Mouse (Mus musculus): ENCODE measurements around the gene Gm17606. TPM values are rescaled to one million over a fixed set of nuclear protein-coding genes. Genes with fewer than 3 reads are reported as not detected.

Gm17606 gene
- polyA plus RNA-seq, 1 experiment from 2014 or later = not detected

- no peak overlapping the region for H3K27ac ChIP-seq (replicated peaks; ENCODE audit: low read depth, low read length)
- no peak overlapping the region for H3K9ac ChIP-seq (replicated peaks; ENCODE audit: low read length)
- H3K4me1 ChIP-seq (ENCODE audit: control insufficient read depth, insufficient read depth, low read length) = no peaks in the 10 kb centered on the region
- DNase-seq (ENCODE audit: low spot score) = no peak
- H3K4me3 ChIP-seq (ENCODE audit: low read depth, low read length) = no peak overlapping the region
- WGBS = 77% methylated on average over 11 of the region's 11 CpGs
- H3K36me3 ChIP-seq (replicated peaks; ENCODE audit: control insufficient read depth, insufficient read depth, low read depth, low read length) = peaks cover 13% of the 10 kb centered on the region
- H3K27me3 ChIP-seq (ENCODE audit: control insufficient read depth, insufficient read depth, low read length) = no peaks in the 10 kb centered on the region
- no peak overlapping the region for H3K4me2 ChIP-seq (ENCODE audit: low read depth, low read length)
- no peaks in the 10 kb centered on the region for H3K9me3 ChIP-seq (replicated peaks; ENCODE audit: control insufficient read depth, low read length)
- ATAC-seq (replicated peaks; ENCODE audit: insufficient number of reproducible peaks, low FRiP score, low TSS enrichment, low read depth) = no peak
These were observed 10.0 kb upstream of the Gm17606 start for GRCm38 (mm10) chr14:54630583-54631239.

GRCm38 (mm10) chr14:54631240-54631599, 9.5 kb upstream of the Gm17606 start:
- H3K27me3 ChIP-seq (ENCODE audit: control insufficient read depth, insufficient read depth, low read length) = no peaks in the 10 kb centered on the region
- no peak overlapping the region for H3K27ac ChIP-seq (replicated peaks; ENCODE audit: low read depth, low read length)
- ATAC-seq (replicated peaks; ENCODE audit: insufficient number of reproducible peaks, low FRiP score, low TSS enrichment, low read depth) = no peak
- H3K9me3 ChIP-seq (replicated peaks; ENCODE audit: control insufficient read depth, low read length) = no peaks in the 10 kb centered on the region
- no peak for DNase-seq (ENCODE audit: low spot score)
- no peak overlapping the region for H3K9ac ChIP-seq (replicated peaks; ENCODE audit: low read length)
- no peak overlapping the region for H3K4me3 ChIP-seq (ENCODE audit: low read depth, low read length)
- no peak overlapping the region for H3K4me2 ChIP-seq (ENCODE audit: low read depth, low read length)
- H3K36me3 ChIP-seq (replicated peaks; ENCODE audit: control insufficient read depth, insufficient read depth, low read depth, low read length) = peaks cover 13% of the 10 kb centered on the region
- H3K4me1 ChIP-seq (ENCODE audit: control insufficient read depth, insufficient read depth, low read length) = no peaks in the 10 kb centered on the region
- WGBS = 66% methylated on average over 4 of the region's 4 CpGs

GRCm38 (mm10) chr14:54632252-54632651, 8.5 kb upstream of the Gm17606 start:
- DNase-seq (ENCODE audit: low spot score) (no peak), ATAC-seq (replicated peaks; ENCODE audit: insufficient number of reproducible peaks, low FRiP score, low TSS enrichment, low read depth) (no peak)
- no peak overlapping the region for H3K9ac ChIP-seq (replicated peaks; ENCODE audit: low read length)
- no peak overlapping the region for H3K27ac ChIP-seq (replicated peaks; ENCODE audit: low read depth, low read length)
- H3K4me3 ChIP-seq (ENCODE audit: low read depth, low read length) = no peak overlapping the region
- 91% methylated on average over 30 of the region's 37 CpGs for WGBS
- H3K4me2 ChIP-seq (ENCODE audit: low read depth, low read length) = no peak overlapping the region
- H3K4me1 ChIP-seq (ENCODE audit: control insufficient read depth, insufficient read depth, low read length) = no peaks in the 10 kb centered on the region
- H3K36me3 ChIP-seq (replicated peaks; ENCODE audit: control insufficient read depth, insufficient read depth, low read depth, low read length) = peaks cover 13% of the 10 kb centered on the region
- no peaks in the 10 kb centered on the region for H3K9me3 ChIP-seq (replicated peaks; ENCODE audit: control insufficient read depth, low read length)
- no peaks in the 10 kb centered on the region for H3K27me3 ChIP-seq (ENCODE audit: control insufficient read depth, insufficient read depth, low read length)

GRCm38 (mm10) chr14:54634182-54634581, 6.6 kb upstream of the Gm17606 start:
- no peak for ATAC-seq (replicated peaks; ENCODE audit: insufficient number of reproducible peaks, low FRiP score, low TSS enrichment, low read depth)
- H3K4me3 ChIP-seq (ENCODE audit: low read depth, low read length) = no peak overlapping the region
- H3K4me2 ChIP-seq (ENCODE audit: low read depth, low read length) = no peak overlapping the region
- DNase-seq (ENCODE audit: low spot score) = no peak
- H3K27me3 ChIP-seq (ENCODE audit: control insufficient read depth, insufficient read depth, low read length) = no peaks in the 10 kb centered on the region
- peaks cover 13% of the 10 kb centered on the region for H3K36me3 ChIP-seq (replicated peaks; ENCODE audit: control insufficient read depth, insufficient read depth, low read depth, low read length)
- H3K27ac ChIP-seq (replicated peaks; ENCODE audit: low read depth, low read length) = no peak overlapping the region
- WGBS = 89% methylated on average over 4 of the region's 4 CpGs
- H3K4me1 ChIP-seq (ENCODE audit: control insufficient read depth, insufficient read depth, low read length) = no peaks in the 10 kb centered on the region
- no peaks in the 10 kb centered on the region for H3K9me3 ChIP-seq (replicated peaks; ENCODE audit: control insufficient read depth, low read length)
- no peak overlapping the region for H3K9ac ChIP-seq (replicated peaks; ENCODE audit: low read length)

- Histone ChIP-seq H3K9ac (replicated peaks; ENCODE audit: low read length) (no peak overlapping the region), H3K36me3 (replicated peaks; ENCODE audit: control insufficient read depth, insufficient read depth, low read depth, low read length) (peaks cover 11% of the 10 kb centered on the region), H3K4me2 (ENCODE audit: low read depth, low read length) (no peak overlapping the region), H3K4me1 (ENCODE audit: control insufficient read depth, insufficient read depth, low read length) (peaks cover 6% of the 10 kb centered on the region; the same call in 1 of the 2 replicates), H3K27ac (replicated peaks; ENCODE audit: low read depth, low read length) (no peak overlapping the region), H3K9me3 (replicated peaks; ENCODE audit: control insufficient read depth, low read length) (no peaks in the 10 kb centered on the region), H3K4me3 (ENCODE audit: low read depth, low read length) (no peak overlapping the region), H3K27me3 (ENCODE audit: control insufficient read depth, insufficient read depth, low read length) (no peaks in the 10 kb centered on the region)
- DNase-seq (ENCODE audit: low spot score) (peak; percentile 67), ATAC-seq (replicated peaks; ENCODE audit: insufficient number of reproducible peaks, low FRiP score, low TSS enrichment, low read depth) (no peak)
- 47% methylated on average over 8 of the region's 8 CpGs for WGBS
These were observed 3.8 kb upstream of the Gm17606 start for GRCm38 (mm10) chr14:54636954-54637353.

GRCm38 (mm10) chr14:54638210-54638609, 2.5 kb upstream of the Gm17606 start:
- Histone ChIP-seq H3K27ac (replicated peaks; ENCODE audit: low read depth, low read length) (no peak overlapping the region), H3K9ac (replicated peaks; ENCODE audit: low read length) (no peak overlapping the region), H3K27me3 (ENCODE audit: control insufficient read depth, insufficient read depth, low read length) (no peaks in the 10 kb centered on the region), H3K4me3 (ENCODE audit: low read depth, low read length) (no peak overlapping the region), H3K9me3 (replicated peaks; ENCODE audit: control insufficient read depth, low read length) (no peaks in the 10 kb centered on the region), H3K4me2 (ENCODE audit: low read depth, low read length) (no peak overlapping the region), H3K36me3 (replicated peaks; ENCODE audit: control insufficient read depth, insufficient read depth, low read depth, low read length) (peaks cover 8% of the 10 kb centered on the region), H3K4me1 (ENCODE audit: control insufficient read depth, insufficient read depth, low read length) (peaks cover 6% of the 10 kb centered on the region; the same call in 1 of the 2 replicates)
- ATAC-seq (replicated peaks; ENCODE audit: insufficient number of reproducible peaks, low FRiP score, low TSS enrichment, low read depth) (no peak), DNase-seq (ENCODE audit: low spot score) (no peak)
- 90% methylated on average over 5 of the region's 5 CpGs for WGBS

GRCm38 (mm10) chr14:54640121-54640520, 631 bp upstream of the Gm17606 start:
- WGBS = 19% methylated on average over 4 of the region's 4 CpGs
- DNase-seq (ENCODE audit: low spot score) (no peak), ATAC-seq (replicated peaks; ENCODE audit: insufficient number of reproducible peaks, low FRiP score, low TSS enrichment, low read depth) (no peak)
- H3K27ac ChIP-seq (replicated peaks; ENCODE audit: low read depth, low read length) = no peak overlapping the region
- peak overlapping the region; percentile 92; the same call in 1 of the 2 replicates for H3K9ac ChIP-seq (replicated peaks; ENCODE audit: low read length)
- H3K27me3 ChIP-seq (ENCODE audit: control insufficient read depth, insufficient read depth, low read length) = no peaks in the 10 kb centered on the region
- peak overlapping the region; percentile 95 for H3K4me2 ChIP-seq (ENCODE audit: low read depth, low read length)
- H3K9me3 ChIP-seq (replicated peaks; ENCODE audit: control insufficient read depth, low read length) = no peaks in the 10 kb centered on the region
- peaks cover 6% of the 10 kb centered on the region; the same call in 1 of the 2 replicates for H3K4me1 ChIP-seq (ENCODE audit: control insufficient read depth, insufficient read depth, low read length)
- peak overlapping the region; percentile 75 for H3K4me3 ChIP-seq (ENCODE audit: low read depth, low read length)
- H3K36me3 ChIP-seq (replicated peaks; ENCODE audit: control insufficient read depth, insufficient read depth, low read depth, low read length) = peaks cover 15% of the 10 kb centered on the region

GRCm38 (mm10) chr14:54641305-54641969, 685 bp downstream of the Gm17606 start, which contains the start of gene Cdh24:
TSS of gene Cdh24 (minus strand) at chr14:54641364.
- H3K27ac ChIP-seq (replicated peaks; ENCODE audit: low read depth, low read length) = peak within 1 kb of the TSS; percentile 64
- peaks cover 6% of the 10 kb centered on the region; the same call in 1 of the 2 replicates for H3K4me1 ChIP-seq (ENCODE audit: control insufficient read depth, insufficient read depth, low read length)
- H3K4me3 ChIP-seq (ENCODE audit: low read depth, low read length) = peak within 1 kb of the TSS; percentile 75
- no peaks in the 10 kb centered on the region for H3K9me3 ChIP-seq (replicated peaks; ENCODE audit: control insufficient read depth, low read length)
- DNase-seq (ENCODE audit: low spot score) (peak; percentile 95), ATAC-seq (replicated peaks; ENCODE audit: insufficient number of reproducible peaks, low FRiP score, low TSS enrichment, low read depth) (peak; percentile 89)
- no peaks in the 10 kb centered on the region for H3K27me3 ChIP-seq (ENCODE audit: control insufficient read depth, insufficient read depth, low read length)
- peak within 1 kb of the TSS; percentile 92 for H3K9ac ChIP-seq (replicated peaks; ENCODE audit: low read length)
- H3K36me3 ChIP-seq (replicated peaks; ENCODE audit: control insufficient read depth, insufficient read depth, low read depth, low read length) = peaks cover 28% of the 10 kb centered on the region
- peak within 1 kb of the TSS; percentile 95 for H3K4me2 ChIP-seq (ENCODE audit: low read depth, low read length)
- WGBS = under 1% methylated on average over 52 of the region's 52 CpGs
